ENCODE assay signal across 33 mouse cellular contexts in genomic region chr15:99027116-99027515, GRCm38 (mm10). TPM values are rescaled to one million over a fixed set of nuclear protein-coding genes. Genes with fewer than 3 reads are reported as not detected.
DNase-seq lines count a peak whose midpoint lies in the region; ATAC-seq and TF ChIP-seq lines count a peak whose summit lies in the region.
"Had no signal": no experiment of that assay in that cellular context is flagged by ENCODE, and none has a peak within 500 bp of the region (broad histone marks: within the 10 kb centered on the region; RNA-seq: fewer than 3 reads in every experiment).

No protein-coding gene starts in this region.

- 68% methylated on average over 5 of the region's 5 CpGs for WGBS in kidney, postnatal 0 days
- WGBS in midbrain, postnatal 0 days: 65% methylated on average over 5 of the region's 5 CpGs
- 77% methylated on average over 5 of the region's 5 CpGs for WGBS in midbrain, embryonic 13.5 days
- WGBS in stomach, postnatal 0 days: 65% methylated on average over 5 of the region's 5 CpGs

- TF ChIP-seq CTCF in kidney, postnatal 0 days (IDR thresholded peaks at IDR 0.05; ENCODE audit: low read depth): peak; percentile 23; the same call in 1 of the 2 replicates
- peak; percentile 15; the same call in 1 of the 2 replicates for TF ChIP-seq CTCF in midbrain, postnatal 0 days (IDR thresholded peaks at IDR 0.05)
- peak; percentile 21; the same call in 1 of the 2 replicates for TF ChIP-seq CTCF in stomach, postnatal 0 days (IDR thresholded peaks at IDR 0.05; ENCODE audit: low read depth)

- H3K27ac ChIP-seq in kidney, postnatal 0 days: no peak overlapping the region
- H3K27ac ChIP-seq in midbrain, postnatal 0 days (ENCODE audit: low read depth, low read length): no peak overlapping the region
- no peak overlapping the region for H3K27ac ChIP-seq in midbrain, embryonic 13.5 days
- no peak overlapping the region for H3K27ac ChIP-seq in stomach, postnatal 0 days (replicated peaks)
- H3K27ac ChIP-seq: forebrain, embryonic 15.5 days; gastrocnemius, adult 2 months; heart, adult 2 months; hindbrain, embryonic 14.5 days; kidney, embryonic 15.5 days; limb, embryonic 10.5 days; limb, embryonic 15.5 days; liver, embryonic 14.5 days; lung, embryonic 15.5 days; macrophage; midbrain, embryonic 10.5 days; neural tube, embryonic 13.5 days had no signal

- no peak overlapping the region for H3K4me2 ChIP-seq in kidney, postnatal 0 days (ENCODE audit: low read length)
- H3K4me2 ChIP-seq in midbrain, postnatal 0 days (ENCODE audit: low read depth, low read length, poor library complexity, severe bottlenecking): no peak overlapping the region
- H3K4me2 ChIP-seq in midbrain, embryonic 13.5 days (replicated peaks): no peak overlapping the region
- H3K4me2 ChIP-seq in stomach, postnatal 0 days (replicated peaks; ENCODE audit: low read depth): no peak overlapping the region
- H3K4me2 ChIP-seq: forebrain, embryonic 15.5 days; heart, embryonic 12.5 days; hindbrain, embryonic 14.5 days; kidney, embryonic 15.5 days; limb, embryonic 15.5 days; lung, embryonic 15.5 days; neural tube, embryonic 13.5 days had no signal

- no peaks in the 10 kb centered on the region for H3K9me3 ChIP-seq in kidney, postnatal 0 days (replicated peaks; ENCODE audit: low read length)
- no peaks in the 10 kb centered on the region for H3K9me3 ChIP-seq in midbrain, postnatal 0 days (ENCODE audit: low read length)
- no peaks in the 10 kb centered on the region for H3K9me3 ChIP-seq in midbrain, embryonic 13.5 days
- H3K9me3 ChIP-seq in stomach, postnatal 0 days (ENCODE audit: control insufficient read depth, low read length): no peaks in the 10 kb centered on the region
- H3K9me3 ChIP-seq: forebrain, embryonic 15.5 days; G1E; heart, embryonic 12.5 days; kidney, embryonic 15.5 days; limb, embryonic 10.5 days; limb, embryonic 15.5 days; lung, embryonic 15.5 days; midbrain, embryonic 10.5 days; neural tube, embryonic 13.5 days had no signal

- H3K36me3 ChIP-seq in kidney, postnatal 0 days (ENCODE audit: insufficient read depth, low read length): no peaks in the 10 kb centered on the region
- no peaks in the 10 kb centered on the region for H3K36me3 ChIP-seq in midbrain, postnatal 0 days (ENCODE audit: insufficient read depth, low read length)
- no peaks in the 10 kb centered on the region for H3K36me3 ChIP-seq in midbrain, embryonic 13.5 days
- no peaks in the 10 kb centered on the region for H3K36me3 ChIP-seq in stomach, postnatal 0 days (ENCODE audit: control insufficient read depth, insufficient read depth, low read length)
- H3K36me3 ChIP-seq: forebrain, embryonic 15.5 days; heart, embryonic 12.5 days; kidney, embryonic 15.5 days; limb, embryonic 10.5 days; limb, embryonic 15.5 days; lung, embryonic 15.5 days; midbrain, embryonic 10.5 days; neural tube, embryonic 13.5 days had no signal

- DNase-seq in kidney, postnatal 0 days (ENCODE audit: low spot score): no peak
- no peak for DNase-seq in kidney, postnatal 10 days
- DNase-seq in midbrain, postnatal 0 days (ENCODE audit: low spot score): no peak
- DNase-seq in MN1 (ENCODE audit: low spot score): peak; percentile 38
- no peak for DNase-seq in stomach, postnatal 0 days (ENCODE audit: low spot score)
- no peak for DNase-seq in adrenal gland, postnatal 36 days
- DNase-seq: adrenal gland, adult 8-10 months; cerebellum, adult 11 months; cerebellum, adult 9-10 months; cerebellum, postnatal 36 days; gastrocnemius, adult 2 months; heart, adult 2 months; heart, postnatal 4 days; kidney, adult 18-20 months; kidney, postnatal 4 days; thymus, postnatal 14 days had no signal

- H3K4me3 ChIP-seq in kidney, postnatal 0 days (replicated peaks; ENCODE audit: low read depth, low read length): no peak overlapping the region
- H3K4me3 ChIP-seq in midbrain, postnatal 0 days (ENCODE audit: low read depth, low read length): no peak overlapping the region
- H3K4me3 ChIP-seq in midbrain, embryonic 13.5 days (replicated peaks): no peak overlapping the region
- no peak overlapping the region for H3K4me3 ChIP-seq in stomach, postnatal 0 days (ENCODE audit: low read depth, low read length)
- H3K4me3 ChIP-seq: forebrain, embryonic 15.5 days; gastrocnemius, adult 2 months; heart, adult 2 months; heart, embryonic 12.5 days; kidney, embryonic 15.5 days; limb, embryonic 10.5 days; limb, embryonic 15.5 days; lung, embryonic 15.5 days; midbrain, embryonic 10.5 days; myocyte; neural tube, embryonic 13.5 days had no signal

- H3K9ac ChIP-seq in kidney, postnatal 0 days (ENCODE audit: low read depth, low read length): no peak overlapping the region
- H3K9ac ChIP-seq in midbrain, postnatal 0 days (replicated peaks; ENCODE audit: low read length, poor library complexity, severe bottlenecking): no peak overlapping the region
- no peak overlapping the region for H3K9ac ChIP-seq in midbrain, embryonic 13.5 days (replicated peaks)
- no peak overlapping the region for H3K9ac ChIP-seq in stomach, postnatal 0 days (ENCODE audit: low read length)
- H3K9ac ChIP-seq: forebrain, embryonic 15.5 days; heart, embryonic 12.5 days; hindbrain, embryonic 14.5 days; kidney, embryonic 15.5 days; limb, embryonic 15.5 days; liver, embryonic 14.5 days; lung, embryonic 15.5 days; neural tube, embryonic 13.5 days had no signal

- no peak for TF ChIP-seq EP300 in stomach, postnatal 0 days (optimal IDR thresholded peaks at IDR 0.05)

- no peak for ATAC-seq in kidney, postnatal 0 days (replicated peaks; ENCODE audit: low FRiP score, low read depth)
- no peak for ATAC-seq in midbrain, postnatal 0 days (ENCODE audit: low FRiP score)
- ATAC-seq in midbrain, embryonic 13.5 days: no peak
- ATAC-seq in stomach, postnatal 0 days (ENCODE audit: low FRiP score, low TSS enrichment): no peak
- no peak for ATAC-seq in CD4-positive, CD25-positive, alpha-beta regulatory T cell, adult 4 months
- ATAC-seq: activated CD4-positive, CD25-positive, alpha-beta regulatory T cell, adult 4 months; forebrain, embryonic 15.5 days; midbrain, embryonic 16.5 days had no signal

- H3K27me3 ChIP-seq in kidney, postnatal 0 days (ENCODE audit: insufficient read depth, low read length): no peaks in the 10 kb centered on the region
- H3K27me3 ChIP-seq in midbrain, postnatal 0 days (ENCODE audit: insufficient read depth, low read length): peaks cover 12% of the 10 kb centered on the region; the same call in 1 of the 2 replicates
- peaks cover 21% of the 10 kb centered on the region for H3K27me3 ChIP-seq in midbrain, embryonic 13.5 days
- H3K27me3 ChIP-seq in stomach, postnatal 0 days (ENCODE audit: control insufficient read depth, insufficient read depth, low read length): no peaks in the 10 kb centered on the region
- H3K27me3 ChIP-seq: heart, embryonic 12.5 days; kidney, embryonic 15.5 days; limb, embryonic 15.5 days; lung, embryonic 15.5 days had no signal

- H3K4me1 ChIP-seq in kidney, postnatal 0 days (replicated peaks; ENCODE audit: insufficient read depth, low read length): peaks cover 12% of the 10 kb centered on the region
- H3K4me1 ChIP-seq in midbrain, postnatal 0 days (ENCODE audit: insufficient read depth, low read length): peaks cover 2% of the 10 kb centered on the region; the same call in 1 of the 2 replicates
- peaks cover 21% of the 10 kb centered on the region for H3K4me1 ChIP-seq in midbrain, embryonic 13.5 days (replicated peaks)
- H3K4me1 ChIP-seq in stomach, postnatal 0 days (replicated peaks; ENCODE audit: control insufficient read depth, insufficient read depth): peaks cover 4% of the 10 kb centered on the region; the same call in 1 of the 2 replicates

RNA-seq across cellular contexts. Expression of gene Tuba1c, which starts 2.6 kb away (rescaled TPM):
- polyA plus RNA-seq in kidney, postnatal 0 days (2015; fragmentation: Nextera tagmentation; extraction: Ambion mirVana): 170 and 178 TPM in 2 replicates
- 18.2 and 22.6 TPM in 2 replicates for total RNA-seq in midbrain, postnatal 0 days (2014; rRNA removed)
- polyA plus RNA-seq in midbrain, postnatal 0 days (2015; fragmentation: Nextera tagmentation; extraction: Ambion mirVana): 9.6 and 9.9 TPM in 2 replicates
- polyA plus RNA-seq in midbrain, embryonic 13.5 days (2015; fragmentation: Nextera tagmentation; extraction: Ambion mirVana): 37.3 and 41.4 TPM in 2 replicates
- polyA plus RNA-seq in stomach, postnatal 0 days (2015; fragmentation: Nextera tagmentation; extraction: Ambion mirVana): 145 and 159 TPM in 2 replicates
- 100 to 1,000 TPM; 272 to 276 TPM for total RNA-seq in adrenal gland, postnatal 36 days (2021)
- 100 to 1,000 TPM in 1 of 2 experiments, 10 to 100 TPM in 1; 74.6 to 131 TPM for polyA plus RNA-seq in CD4-positive, CD25-positive, alpha-beta regulatory T cell, adult 4 months (2017; shearing (Covaris generic))

RNA-seq across cellular contexts. Expression of gene Prph, which starts 27.9 kb away (rescaled TPM):
- 0.26 and 0.82 TPM in 2 replicates for polyA plus RNA-seq in kidney, postnatal 0 days (2015; fragmentation: Nextera tagmentation; extraction: Ambion mirVana)
- total RNA-seq in midbrain, postnatal 0 days (2014; rRNA removed): 9.8 and 11.2 TPM in 2 replicates
- polyA plus RNA-seq in midbrain, postnatal 0 days (2015; fragmentation: Nextera tagmentation; extraction: Ambion mirVana): 8.0 and 9.1 TPM in 2 replicates
- 7.5 and 8.2 TPM in 2 replicates for polyA plus RNA-seq in midbrain, embryonic 13.5 days (2015; fragmentation: Nextera tagmentation; extraction: Ambion mirVana)
- 25.7 and 28.6 TPM in 2 replicates for polyA plus RNA-seq in stomach, postnatal 0 days (2015; fragmentation: Nextera tagmentation; extraction: Ambion mirVana)
- 1 to 10 TPM; 1.3 to 3.4 TPM for total RNA-seq in adrenal gland, postnatal 36 days (2021)
- polyA plus RNA-seq in CD4-positive, CD25-positive, alpha-beta regulatory T cell, adult 4 months (2017; shearing (Covaris generic)): not detected
- total RNA-seq: G1E had no signal
- polyA plus RNA-seq: activated CD4-positive, CD25-positive, alpha-beta regulatory T cell, adult 4 months; G1E; limb, embryonic 10.5 days had no signal

RNA-seq across cellular contexts. Expression of gene Troap, which starts 47.3 kb away (rescaled TPM):
- 11.4 and 11.5 TPM in 2 replicates for polyA plus RNA-seq in kidney, postnatal 0 days (2015; fragmentation: Nextera tagmentation; extraction: Ambion mirVana)
- total RNA-seq in midbrain, postnatal 0 days (2014; rRNA removed): 1.6 and 4.1 TPM in 2 replicates
- 1.4 and 2.1 TPM in 2 replicates for polyA plus RNA-seq in midbrain, postnatal 0 days (2015; fragmentation: Nextera tagmentation; extraction: Ambion mirVana)
- 13.3 and 14.6 TPM in 2 replicates for polyA plus RNA-seq in midbrain, embryonic 13.5 days (2015; fragmentation: Nextera tagmentation; extraction: Ambion mirVana)
- polyA plus RNA-seq in stomach, postnatal 0 days (2015; fragmentation: Nextera tagmentation; extraction: Ambion mirVana): 5.1 and 7.1 TPM in 2 replicates
- total RNA-seq in adrenal gland, postnatal 36 days (2021): 1 to 10 TPM; 1.1 to 1.6 TPM
- polyA plus RNA-seq in CD4-positive, CD25-positive, alpha-beta regulatory T cell, adult 4 months (2017; shearing (Covaris generic)): 1 to 10 TPM in 1 of 2 experiments, under 1 TPM in 1; 0.59 to 1.3 TPM
- total RNA-seq: gastrocnemius, adult 2 months had no signal
